Mouse (Mus musculus) brain, embryonic 14.5 days (tissue): Measurements from ENCODE around the gene Fam155a.

Source experiments
- CTCF ChIP-seq: fragments of 200-500 bp; IDR thresholded peaks from 2 replicates; pipeline ENCODE4 v1.5.1; 2012; ENCODE audit warnings: inconsistent platforms, mild to moderate bottlenecking, moderate library complexity, borderline replicate concordance; ENCODE audit not compliant: insufficient read depth, insufficient read length; ENCODE audit errors: extremely low read depth
- POLR2A ChIP-seq: fragments of 200-500 bp; IDR thresholded peaks from 2 replicates; pipeline ENCODE4 v1.6.1; 2012; ENCODE audit warnings: mild to moderate bottlenecking, inconsistent platforms, borderline replicate concordance; ENCODE audit not compliant: poor library complexity, insufficient read depth, insufficient read length, severe bottlenecking; ENCODE audit errors: extremely low read depth

DNA sequence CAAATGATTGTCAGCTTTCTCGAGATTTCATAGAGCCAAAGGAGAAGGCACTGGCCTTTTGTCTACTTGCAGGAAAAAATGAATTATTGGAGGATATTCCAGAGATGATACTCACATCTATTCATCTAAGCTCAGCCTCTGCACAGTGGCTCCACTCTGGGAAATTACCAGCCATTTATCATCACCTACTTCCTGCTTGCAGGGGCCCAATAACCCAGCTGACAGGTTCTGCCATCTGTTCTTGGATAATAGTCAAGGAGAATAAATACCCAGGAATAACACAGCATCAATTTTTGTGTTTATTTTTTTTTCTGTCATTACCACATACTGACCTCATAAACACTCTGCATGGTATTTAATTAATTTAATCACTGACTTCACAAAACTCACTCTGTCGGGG, 249.4 kb downstream of the Fam155a start:
- no peak for TF ChIP-seq POLR2A
- no peak for TF ChIP-seq CTCF
